Mouse (Mus musculus): ENCODE measurements around the gene Stat4. TPM values are rescaled to one million over a fixed set of nuclear protein-coding genes. Genes with fewer than 3 reads are reported as not detected.
"Not testable (repeated sequence)": the region's sequence is repeated elsewhere in the genome, so short reads cannot be mapped to it uniquely, and the experiment has no call there.

The Stat4 gene
- polyA plus RNA-seq, 1 experiment: 1.8 TPM

GRCm38 (mm10) chr1:52019621-52020020 is 32.7 kb downstream of the Stat4 start:
- H3K4me1 ChIP-seq (ENCODE audit: control insufficient read depth, insufficient read depth, low read length): no peaks in the 10 kb centered on the region
- TF ChIP-seq POLR2A (IDR thresholded peaks at IDR 0.05; ENCODE audit: extremely low read depth, insufficient read depth, low read length) (no peak), CTCF (IDR thresholded peaks at IDR 0.05; ENCODE audit: extremely low read depth, insufficient read depth, low read length) (no peak)
- no peak overlapping the region for H3K27ac ChIP-seq (ENCODE audit: insufficient read depth, low read length)
- no peak overlapping the region for H3K4me3 ChIP-seq (ENCODE audit: insufficient read depth, low read length)

DNA sequence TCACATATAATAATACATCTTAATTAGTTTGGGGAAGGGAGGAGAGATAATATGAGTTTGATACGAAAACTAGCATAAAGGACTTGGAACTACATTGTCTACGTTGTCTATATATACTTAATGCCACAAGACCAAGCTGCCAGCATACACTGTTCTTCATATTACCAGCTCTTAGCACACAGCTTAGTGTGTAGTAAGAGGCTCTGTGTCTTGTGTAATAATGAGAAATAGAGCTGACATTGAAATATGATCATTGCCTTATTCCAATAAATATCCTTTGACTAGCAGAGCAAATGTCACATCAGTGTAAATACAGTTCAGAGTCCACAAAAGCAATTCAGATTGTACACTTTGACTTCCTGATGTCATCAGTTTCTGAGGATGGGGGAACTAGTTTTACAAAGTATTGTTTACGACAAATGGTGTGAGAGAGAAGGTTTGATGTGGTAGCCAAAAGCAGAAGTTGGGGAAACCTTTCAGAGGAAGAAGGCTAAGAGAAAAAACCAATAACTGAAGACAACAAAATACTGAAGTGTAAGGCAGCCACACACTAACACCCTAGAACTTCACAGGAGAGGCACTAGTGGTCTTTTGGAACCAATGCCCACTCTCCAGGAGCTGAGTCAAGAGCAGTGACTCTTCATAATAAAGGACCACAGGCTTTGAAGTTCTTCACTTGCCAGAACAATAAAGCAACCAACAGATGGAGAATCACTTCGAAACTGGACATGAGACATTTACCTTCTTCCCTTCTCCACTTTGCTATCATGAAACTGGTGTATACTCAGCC is 35.2 kb downstream of the Stat4 start:
- TF ChIP-seq CTCF (IDR thresholded peaks at IDR 0.05; ENCODE audit: extremely low read depth, insufficient read depth, low read length): no peak
- TF ChIP-seq POLR2A (IDR thresholded peaks at IDR 0.05; ENCODE audit: extremely low read depth, insufficient read depth, low read length): no peak
- no peak overlapping the region for H3K27ac ChIP-seq (ENCODE audit: insufficient read depth, low read length)
- H3K4me1 ChIP-seq (ENCODE audit: control insufficient read depth, insufficient read depth, low read length): no peaks in the 10 kb centered on the region
- no peak overlapping the region for H3K4me3 ChIP-seq (ENCODE audit: insufficient read depth, low read length)

DNA sequence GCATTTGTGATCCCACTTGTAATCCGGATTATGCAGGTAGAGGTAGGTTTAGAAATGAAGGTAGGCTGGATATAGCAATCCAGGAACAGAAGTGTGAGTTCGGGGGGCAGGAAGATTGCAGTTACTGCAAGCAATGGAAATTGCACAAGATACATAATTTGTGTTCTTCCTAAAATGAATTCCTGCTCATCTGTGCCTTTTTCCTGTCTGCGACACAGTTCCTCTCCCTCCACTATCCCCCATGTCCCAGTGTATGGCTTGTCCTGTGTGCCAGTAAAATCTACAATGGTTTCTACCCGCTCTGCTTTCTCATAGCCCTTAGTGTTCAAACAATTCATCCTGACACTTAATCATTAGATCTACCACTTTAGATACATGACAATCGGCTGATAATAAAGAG is 41.7 kb downstream of the Stat4 start:
- TF ChIP-seq POLR2A (IDR thresholded peaks at IDR 0.05; ENCODE audit: extremely low read depth, insufficient read depth, low read length) (no peak), CTCF (IDR thresholded peaks at IDR 0.05; ENCODE audit: extremely low read depth, insufficient read depth, low read length) (no peak)
- H3K4me3 ChIP-seq (ENCODE audit: insufficient read depth, low read length): no peak overlapping the region
- H3K4me1 ChIP-seq (ENCODE audit: control insufficient read depth, insufficient read depth, low read length): no peaks in the 10 kb centered on the region
- no peak overlapping the region for H3K27ac ChIP-seq (ENCODE audit: insufficient read depth, low read length)

DNA sequence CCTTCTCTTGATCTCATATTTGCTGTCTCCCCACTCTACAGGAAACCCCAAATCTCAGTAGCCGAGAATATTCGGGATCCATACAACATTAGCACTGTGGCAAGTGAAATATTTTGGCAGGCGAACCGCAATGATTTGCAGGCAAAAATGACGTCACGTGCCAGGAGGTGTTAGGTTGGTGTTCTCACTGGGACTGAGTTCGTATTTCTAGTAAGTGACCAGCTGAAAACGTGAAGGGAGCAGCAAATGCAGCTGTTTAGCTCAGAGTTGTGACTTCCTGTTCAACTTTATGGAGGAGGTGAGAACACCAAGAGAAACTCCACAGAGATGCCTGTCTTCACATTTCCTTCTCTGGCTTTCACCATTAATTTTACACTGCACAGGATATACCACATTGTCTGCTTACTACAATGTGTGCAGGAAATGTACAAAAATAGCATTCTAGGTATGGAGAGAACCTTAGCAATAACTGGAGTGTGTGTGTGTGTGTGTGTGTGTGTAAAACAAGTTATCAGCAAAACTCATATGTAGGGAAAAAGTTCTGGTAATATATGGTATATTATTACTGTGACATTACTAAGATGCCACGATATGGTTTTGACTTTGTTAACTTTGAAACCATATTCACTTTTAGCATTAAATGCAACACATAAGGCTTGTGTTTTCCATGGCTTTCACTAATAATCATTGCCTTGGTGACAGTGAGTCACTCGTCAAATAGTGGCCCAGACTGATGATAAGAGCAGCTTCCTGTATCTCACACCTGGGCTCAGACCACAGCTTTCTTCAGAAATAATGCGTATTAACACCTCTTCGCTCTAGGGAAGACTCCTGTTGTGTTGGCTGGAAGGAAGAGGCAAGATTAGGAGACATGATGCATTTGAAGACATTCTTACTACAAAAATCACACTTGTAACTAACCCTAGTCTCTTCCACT is 48.1 kb downstream of the Stat4 start:
- no peak overlapping the region for H3K27ac ChIP-seq (ENCODE audit: insufficient read depth, low read length)
- TF ChIP-seq CTCF (IDR thresholded peaks at IDR 0.05; ENCODE audit: extremely low read depth, insufficient read depth, low read length) (no peak), POLR2A (IDR thresholded peaks at IDR 0.05; ENCODE audit: extremely low read depth, insufficient read depth, low read length) (no peak)
- H3K4me1 ChIP-seq (ENCODE audit: control insufficient read depth, insufficient read depth, low read length): no peaks in the 10 kb centered on the region
- H3K4me3 ChIP-seq (ENCODE audit: insufficient read depth, low read length): no peak overlapping the region

GRCm38 (mm10) chr1:52039151-52039550 is 52.2 kb downstream of the Stat4 start:
- Histone ChIP-seq H3K27ac (ENCODE audit: insufficient read depth, low read length) (no peak overlapping the region), H3K4me3 (ENCODE audit: insufficient read depth, low read length) (no peak overlapping the region), H3K4me1 (ENCODE audit: control insufficient read depth, insufficient read depth, low read length) (0 out of 2 replicates have a peak, but pooled peaks cover 1% of the 10 kb centered on the region)
- no peak for TF ChIP-seq POLR2A (IDR thresholded peaks at IDR 0.05; ENCODE audit: extremely low read depth, insufficient read depth, low read length)
- no peak for TF ChIP-seq CTCF (IDR thresholded peaks at IDR 0.05; ENCODE audit: extremely low read depth, insufficient read depth, low read length)

GRCm38 (mm10) chr1:52039626-52040025 is 52.7 kb downstream of the Stat4 start:
- 0 out of 2 replicates have a peak, but pooled peaks cover 1% of the 10 kb centered on the region for H3K4me1 ChIP-seq (ENCODE audit: control insufficient read depth, insufficient read depth, low read length)
- no peak overlapping the region for H3K4me3 ChIP-seq (ENCODE audit: insufficient read depth, low read length)
- no peak for TF ChIP-seq CTCF (IDR thresholded peaks at IDR 0.05; ENCODE audit: extremely low read depth, insufficient read depth, low read length)
- no peak for TF ChIP-seq POLR2A (IDR thresholded peaks at IDR 0.05; ENCODE audit: extremely low read depth, insufficient read depth, low read length)
- no peak overlapping the region for H3K27ac ChIP-seq (ENCODE audit: insufficient read depth, low read length)

GRCm38 (mm10) chr1:52040366-52041061 is 53.6 kb downstream of the Stat4 start:
- 0 out of 2 replicates have a peak, but pooled peaks cover 1% of the 10 kb centered on the region for H3K4me1 ChIP-seq (ENCODE audit: control insufficient read depth, insufficient read depth, low read length)
- TF ChIP-seq POLR2A (IDR thresholded peaks at IDR 0.05; ENCODE audit: extremely low read depth, insufficient read depth, low read length): no peak
- no peak for TF ChIP-seq CTCF (IDR thresholded peaks at IDR 0.05; ENCODE audit: extremely low read depth, insufficient read depth, low read length)
- no peak overlapping the region for H3K4me3 ChIP-seq (ENCODE audit: insufficient read depth, low read length)
- H3K27ac ChIP-seq (ENCODE audit: insufficient read depth, low read length): no peak overlapping the region

GRCm38 (mm10) chr1:52043191-52043590 is 56.2 kb downstream of the Stat4 start:
- Histone ChIP-seq H3K4me1 (ENCODE audit: control insufficient read depth, insufficient read depth, low read length) (0 out of 2 replicates have a peak, but pooled peaks cover 1% of the 10 kb centered on the region), H3K4me3 (ENCODE audit: insufficient read depth, low read length) (no peak overlapping the region), H3K27ac (ENCODE audit: insufficient read depth, low read length) (no peak overlapping the region)
- TF ChIP-seq POLR2A (IDR thresholded peaks at IDR 0.05; ENCODE audit: extremely low read depth, insufficient read depth, low read length) (no peak), CTCF (IDR thresholded peaks at IDR 0.05; ENCODE audit: extremely low read depth, insufficient read depth, low read length) (no peak)

DNA sequence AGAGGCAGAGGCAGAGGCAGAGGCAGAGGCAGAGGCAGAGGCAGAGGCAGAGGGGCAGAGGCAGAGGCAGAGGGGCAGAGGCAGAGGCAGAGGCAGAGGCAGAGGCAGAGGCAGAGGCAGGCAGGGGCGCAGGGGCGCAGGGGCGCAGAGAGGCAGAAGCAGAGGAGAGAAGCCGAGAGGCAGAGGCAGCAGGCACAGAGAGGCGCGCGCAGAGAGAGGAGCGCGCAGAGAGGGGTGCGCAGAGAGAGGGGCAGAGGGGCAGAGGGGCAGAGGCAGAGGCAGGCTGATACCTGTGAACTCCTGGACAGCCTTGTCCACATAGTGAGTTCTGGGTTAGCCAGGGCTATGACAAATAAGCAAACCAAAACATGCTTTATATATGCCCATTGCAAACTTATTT is 59.9 kb downstream of the Stat4 start:
- not testable (repeated sequence) for H3K4me1 ChIP-seq (ENCODE audit: control insufficient read depth, insufficient read depth, low read length); H3K4me3 ChIP-seq (ENCODE audit: insufficient read depth, low read length); H3K27ac ChIP-seq (ENCODE audit: insufficient read depth, low read length)
